Mouse (Mus musculus): ENCODE data around the gene Gm20388. TPM values are rescaled to one million over a fixed set of nuclear protein-coding genes. Genes with fewer than 3 reads are reported as not detected.

Gm20388 gene
- polyA plus RNA-seq, 1 experiment from 2014 or later = 2.5 TPM

DNA sequence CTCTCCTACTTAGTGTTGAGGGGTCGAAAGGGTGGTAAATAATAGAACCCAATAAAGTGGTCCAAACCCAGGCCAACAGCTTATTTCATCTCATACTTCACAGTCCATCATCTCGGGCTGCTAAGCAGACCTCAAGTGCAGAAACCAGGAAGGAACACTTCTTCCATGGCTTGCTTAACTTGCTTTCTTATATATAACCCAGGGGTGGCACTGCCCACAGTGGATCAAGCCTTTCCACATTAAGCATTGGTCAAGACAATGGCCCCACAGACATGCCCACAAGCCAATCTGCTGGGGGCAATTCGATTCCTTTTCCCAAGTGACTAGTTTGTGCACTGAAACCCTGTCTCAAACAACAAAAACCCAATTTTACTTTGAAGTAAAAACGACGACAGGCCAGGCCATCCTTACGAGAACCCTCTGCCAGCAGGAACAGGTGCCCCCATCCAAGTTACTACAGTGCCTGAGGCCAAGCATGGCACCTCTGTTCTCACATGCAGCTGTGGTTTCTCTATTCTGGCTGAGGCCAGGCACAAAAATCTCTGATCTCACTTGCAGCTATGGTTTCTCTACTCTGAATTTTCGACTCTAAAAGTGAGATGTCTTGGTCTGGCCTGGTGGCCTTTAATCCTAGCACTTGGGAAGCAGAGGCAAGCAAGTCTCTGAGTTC lies 3007.9 kb downstream of the Gm20388 start:
- WGBS = 84% methylated on average over 7 of the region's 7 CpGs
- H3K4me1 ChIP-seq = peaks cover 34% of the 10 kb centered on the region

DNA sequence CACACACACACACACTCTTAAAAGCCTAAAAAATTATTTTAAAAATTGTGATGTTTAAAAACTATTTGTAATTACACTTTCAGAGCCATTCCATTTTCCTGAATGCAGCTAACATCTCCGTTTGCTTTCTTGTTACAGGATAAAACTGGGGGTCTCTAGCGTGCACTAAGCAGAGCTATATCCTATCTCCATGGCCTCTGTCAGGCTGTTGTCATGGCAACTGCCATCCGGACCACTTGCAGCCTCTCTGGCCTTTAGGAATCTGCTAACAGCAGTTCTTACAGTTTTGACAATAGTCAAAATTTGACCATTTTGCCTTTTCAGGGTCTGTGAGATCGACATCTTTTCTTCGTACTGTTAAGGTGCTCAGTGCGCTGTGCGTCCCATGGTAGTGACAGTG lies 3010.2 kb downstream of the Gm20388 start:
- H3K4me1 ChIP-seq = peaks cover 41% of the 10 kb centered on the region
- H3K36me3 ChIP-seq = peaks cover 8% of the 10 kb centered on the region
- H3K27me3 ChIP-seq (ENCODE audit: low read depth, poor library complexity, severe bottlenecking) = no peaks in the 10 kb centered on the region
- 92% methylated on average over 7 of the region's 7 CpGs for WGBS
- H3K9me3 ChIP-seq (replicated peaks) = no peaks in the 10 kb centered on the region
- H3K4me3 ChIP-seq = no peak overlapping the region
- H3K27ac ChIP-seq = no peak overlapping the region
- no peak for DNase-seq (ENCODE audit: low spot score)

More for the DNA sequence above, 3007.9 kb downstream of the Gm20388 start:
- Histone ChIP-seq H3K4me3 (no peak overlapping the region), H3K27ac (peak overlapping the region; percentile 26; the same call in 1 of the 2 replicates), H3K36me3 (peaks cover 32% of the 10 kb centered on the region), H3K9me3 (replicated peaks) (no peaks in the 10 kb centered on the region), H3K27me3 (ENCODE audit: low read depth, poor library complexity, severe bottlenecking) (no peaks in the 10 kb centered on the region)
- DNase-seq (ENCODE audit: low spot score) = no peak

DNA sequence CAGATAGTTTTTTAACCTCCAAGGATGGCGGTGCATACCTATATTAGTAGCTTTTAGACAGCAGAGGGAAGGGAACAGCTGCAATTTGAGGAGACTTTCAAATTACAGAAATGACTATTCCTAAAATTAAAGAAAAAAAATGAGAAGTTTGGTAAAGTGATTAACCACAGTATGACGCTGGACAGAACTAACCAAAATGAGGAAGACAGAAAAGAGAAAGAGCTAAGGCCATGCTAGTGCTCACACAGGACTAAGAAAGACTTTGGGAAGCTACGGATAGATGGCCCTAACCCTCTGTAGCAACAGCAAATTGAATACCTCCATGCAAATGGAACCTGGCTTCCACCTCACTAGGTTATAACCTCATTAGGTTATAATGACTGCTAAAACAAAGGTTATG lies 3012.3 kb downstream of the Gm20388 start:
- Histone ChIP-seq H3K9me3 (replicated peaks) (no peaks in the 10 kb centered on the region), H3K4me3 (no peak overlapping the region), H3K4me1 (peaks cover 33% of the 10 kb centered on the region), H3K36me3 (peaks cover 16% of the 10 kb centered on the region), H3K27me3 (ENCODE audit: low read depth, poor library complexity, severe bottlenecking) (no peaks in the 10 kb centered on the region), H3K27ac (no peak overlapping the region)
- WGBS = 87% methylated on average over 3 of the region's 3 CpGs
- DNase-seq (ENCODE audit: low spot score) = no peak

DNA sequence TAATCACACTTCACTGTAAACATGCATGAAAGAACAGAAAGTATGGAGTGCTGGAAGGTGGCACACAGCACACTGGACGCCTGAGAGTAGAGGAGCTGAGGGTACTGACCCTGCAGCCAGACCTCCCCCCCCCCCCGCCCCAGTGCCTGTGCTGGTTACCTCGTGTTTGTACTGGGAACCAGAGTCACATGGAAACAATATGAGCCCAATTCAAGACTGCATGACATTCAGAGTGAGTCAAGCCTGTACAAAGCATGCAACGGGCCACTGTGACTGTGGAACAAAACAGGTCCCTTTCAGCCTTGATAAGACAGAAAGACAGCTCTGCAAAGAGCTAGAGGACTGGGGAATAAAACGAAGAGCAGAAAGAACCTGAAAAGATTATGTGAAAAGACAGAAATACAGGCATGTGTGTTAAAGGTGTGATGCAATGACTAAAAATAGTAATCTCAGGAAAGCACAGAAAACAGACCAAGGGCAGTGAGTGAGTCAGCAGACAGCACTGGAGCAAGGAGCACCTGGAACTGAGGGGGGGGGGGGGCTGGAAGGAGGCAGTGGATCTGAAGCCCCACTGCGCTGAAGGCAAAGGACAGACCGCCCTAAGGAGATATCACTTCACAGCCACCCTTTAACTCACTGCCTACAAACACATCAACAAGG lies 3012.9 kb downstream of the Gm20388 start:
- Histone ChIP-seq H3K4me3 (no peak overlapping the region), H3K36me3 (peaks cover 17% of the 10 kb centered on the region), H3K9me3 (replicated peaks) (no peaks in the 10 kb centered on the region), H3K4me1 (peaks cover 27% of the 10 kb centered on the region), H3K27ac (no peak overlapping the region), H3K27me3 (ENCODE audit: low read depth, poor library complexity, severe bottlenecking) (no peaks in the 10 kb centered on the region)
- no peak for DNase-seq (ENCODE audit: low spot score)
- 73% methylated on average over 7 of the region's 7 CpGs for WGBS

DNA sequence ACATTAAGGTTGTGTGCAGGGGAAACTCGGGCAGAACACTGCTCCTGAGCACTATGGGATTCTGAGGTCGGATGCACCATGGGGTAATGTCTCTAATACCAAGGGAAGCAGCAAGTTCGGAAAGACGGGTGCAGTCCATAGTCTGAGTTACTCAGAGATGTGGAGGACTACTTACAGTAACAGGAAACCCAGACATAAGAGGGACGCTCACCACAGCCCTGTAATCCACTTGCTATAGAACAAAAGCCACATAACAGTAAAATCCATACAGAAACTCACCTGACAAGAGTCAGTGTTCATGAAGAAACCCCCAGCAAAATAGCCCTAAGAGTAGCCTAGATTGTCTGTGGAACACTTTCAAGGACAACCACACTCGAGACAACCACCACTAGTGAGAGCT lies 3013.4 kb downstream of the Gm20388 start:
- Histone ChIP-seq H3K4me1 (peaks cover 21% of the 10 kb centered on the region), H3K9me3 (replicated peaks) (no peaks in the 10 kb centered on the region), H3K4me3 (no peak overlapping the region), H3K36me3 (peaks cover 17% of the 10 kb centered on the region), H3K27ac (no peak overlapping the region), H3K27me3 (ENCODE audit: low read depth, poor library complexity, severe bottlenecking) (no peaks in the 10 kb centered on the region)
- 80% methylated on average over 6 of the region's 6 CpGs for WGBS
- no peak for DNase-seq (ENCODE audit: low spot score)

DNA sequence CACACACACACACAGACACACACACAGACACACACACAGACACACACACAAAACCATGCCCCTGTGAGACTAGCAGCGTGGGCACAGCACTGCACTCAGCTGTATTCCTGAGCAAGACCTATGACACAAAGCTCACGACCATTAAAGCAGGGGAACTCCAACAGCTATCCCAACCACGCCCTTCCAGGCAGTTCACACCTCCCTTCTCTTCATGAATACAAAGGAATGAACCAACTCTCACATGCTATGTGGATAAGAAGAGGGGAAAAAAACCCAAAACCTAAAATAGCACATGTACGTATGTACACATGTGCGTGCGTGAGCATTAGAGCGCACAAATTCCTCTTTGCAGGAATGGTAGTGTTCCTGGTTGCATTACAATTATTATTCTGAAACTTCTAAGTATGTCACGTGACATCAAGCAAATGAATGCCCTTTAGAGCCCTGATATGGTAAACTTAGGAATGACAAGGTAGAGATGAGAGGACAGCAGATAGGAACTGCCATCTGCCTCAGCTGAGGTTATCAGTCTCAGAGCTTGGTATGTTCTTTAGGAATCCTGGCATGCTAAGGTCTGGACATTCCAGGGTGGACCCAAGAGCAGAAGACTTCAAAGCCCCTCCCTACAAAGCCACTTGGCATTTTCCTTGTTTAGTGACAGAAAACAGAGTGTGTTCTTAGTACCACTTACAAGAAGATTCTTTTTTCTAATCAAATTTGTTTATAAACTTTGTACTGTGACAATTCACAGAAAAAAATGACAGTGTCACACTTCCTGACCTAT lies 3015.5 kb downstream of the Gm20388 start:
- no peaks in the 10 kb centered on the region for H3K27me3 ChIP-seq (ENCODE audit: low read depth, poor library complexity, severe bottlenecking)
- DNase-seq (ENCODE audit: low spot score) = peak; percentile 22
- no peak overlapping the region for H3K27ac ChIP-seq
- peaks cover 12% of the 10 kb centered on the region; the same call in 1 of the 2 replicates for H3K36me3 ChIP-seq
- no peaks in the 10 kb centered on the region for H3K9me3 ChIP-seq (replicated peaks)
- WGBS = 87% methylated on average over 8 of the region's 8 CpGs
- no peak overlapping the region for H3K4me3 ChIP-seq
- H3K4me1 ChIP-seq = peaks cover 17% of the 10 kb centered on the region

DNA sequence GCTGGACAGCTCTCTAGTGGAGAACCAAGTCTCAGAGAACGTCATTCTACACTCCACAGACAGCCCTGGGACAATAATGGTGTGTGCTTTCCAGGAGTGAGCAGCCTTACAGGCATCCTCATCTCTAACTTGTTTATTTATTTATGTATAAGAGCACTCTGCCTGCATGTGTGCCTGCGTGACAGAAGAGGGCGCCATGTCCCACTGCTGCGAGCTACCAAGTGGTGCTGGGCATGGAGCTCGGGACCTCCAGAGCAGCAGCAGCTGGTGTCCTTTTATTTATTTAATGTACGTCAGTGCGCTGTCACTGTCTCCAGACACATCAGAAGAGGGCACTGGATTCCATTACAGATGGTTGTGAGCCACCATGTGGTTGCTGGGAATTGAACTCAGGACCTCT lies 3016.1 kb downstream of the Gm20388 start:
- H3K4me1 ChIP-seq = peaks cover 19% of the 10 kb centered on the region
- 83% methylated on average over 7 of the region's 7 CpGs for WGBS
- no peak overlapping the region for H3K4me3 ChIP-seq
- no peaks in the 10 kb centered on the region for H3K27me3 ChIP-seq (ENCODE audit: low read depth, poor library complexity, severe bottlenecking)
- H3K9me3 ChIP-seq (replicated peaks) = no peaks in the 10 kb centered on the region
- no peak overlapping the region for H3K27ac ChIP-seq
- H3K36me3 ChIP-seq = peaks cover 12% of the 10 kb centered on the region; the same call in 1 of the 2 replicates
- DNase-seq (ENCODE audit: low spot score) = peak; percentile 26

DNA sequence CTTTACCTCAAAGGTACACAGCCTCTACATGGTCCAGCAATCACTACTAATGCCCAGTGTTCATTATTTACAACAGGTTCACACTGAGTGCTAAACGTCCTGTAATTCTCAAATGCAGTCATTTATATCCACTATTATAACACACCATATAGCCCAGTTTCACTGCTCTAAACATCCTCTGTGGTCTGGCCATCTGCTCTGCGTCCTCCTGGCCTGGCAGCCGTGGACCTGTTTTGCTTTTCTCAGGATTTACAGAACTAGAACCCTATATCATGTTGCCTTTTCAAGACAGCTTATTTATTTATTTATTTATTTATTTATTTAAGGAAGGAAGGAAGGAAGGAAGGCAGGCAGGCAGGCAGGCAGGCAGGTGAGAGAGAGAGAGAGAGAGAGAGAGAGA lies 3017.2 kb downstream of the Gm20388 start:
- peaks cover 12% of the 10 kb centered on the region; the same call in 1 of the 2 replicates for H3K36me3 ChIP-seq
- H3K27ac ChIP-seq = no peak overlapping the region
- no peaks in the 10 kb centered on the region for H3K27me3 ChIP-seq (ENCODE audit: low read depth, poor library complexity, severe bottlenecking)
- 82% methylated on average over 3 of the region's 3 CpGs for WGBS
- no peak overlapping the region for H3K4me3 ChIP-seq
- no peak for DNase-seq (ENCODE audit: low spot score)
- peaks cover 18% of the 10 kb centered on the region for H3K4me1 ChIP-seq
- no peaks in the 10 kb centered on the region for H3K9me3 ChIP-seq (replicated peaks)

DNA sequence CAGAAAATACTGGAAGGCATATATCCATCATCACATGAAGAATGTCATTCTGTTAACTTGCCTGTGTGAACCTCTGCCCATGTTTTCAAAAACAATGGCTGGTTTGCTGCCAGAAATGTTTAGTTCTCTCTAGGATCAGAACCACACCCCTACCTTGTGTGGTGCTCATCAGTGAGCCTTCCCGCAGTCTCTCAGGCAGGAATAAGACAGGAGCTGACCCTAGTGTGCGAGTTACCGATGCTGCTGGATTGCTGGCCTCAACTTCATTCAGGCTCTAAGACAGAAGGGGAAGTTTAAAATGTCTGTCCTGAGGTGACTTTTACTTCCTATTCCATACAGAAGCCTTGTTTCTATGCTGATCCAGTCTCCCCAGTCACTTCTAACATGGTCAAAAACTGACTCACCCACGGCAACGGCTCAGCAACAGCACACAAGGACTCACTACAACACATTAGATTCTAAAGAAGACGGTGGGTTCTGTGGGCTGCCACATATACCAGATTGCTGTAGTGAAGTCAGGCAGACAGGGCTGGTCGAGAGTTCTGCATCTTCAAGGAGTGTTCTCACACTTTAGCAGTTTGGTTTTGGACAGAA lies 3018.1 kb downstream of the Gm20388 start:
- no peak for DNase-seq (ENCODE audit: low spot score)
- H3K36me3 ChIP-seq = peaks cover 12% of the 10 kb centered on the region; the same call in 1 of the 2 replicates
- H3K4me1 ChIP-seq = peaks cover 9% of the 10 kb centered on the region
- H3K4me3 ChIP-seq = no peak overlapping the region
- 93% methylated on average over 7 of the region's 7 CpGs for WGBS
- no peak overlapping the region for H3K27ac ChIP-seq
- H3K27me3 ChIP-seq (ENCODE audit: low read depth, poor library complexity, severe bottlenecking) = no peaks in the 10 kb centered on the region
- no peaks in the 10 kb centered on the region for H3K9me3 ChIP-seq (replicated peaks)

DNA sequence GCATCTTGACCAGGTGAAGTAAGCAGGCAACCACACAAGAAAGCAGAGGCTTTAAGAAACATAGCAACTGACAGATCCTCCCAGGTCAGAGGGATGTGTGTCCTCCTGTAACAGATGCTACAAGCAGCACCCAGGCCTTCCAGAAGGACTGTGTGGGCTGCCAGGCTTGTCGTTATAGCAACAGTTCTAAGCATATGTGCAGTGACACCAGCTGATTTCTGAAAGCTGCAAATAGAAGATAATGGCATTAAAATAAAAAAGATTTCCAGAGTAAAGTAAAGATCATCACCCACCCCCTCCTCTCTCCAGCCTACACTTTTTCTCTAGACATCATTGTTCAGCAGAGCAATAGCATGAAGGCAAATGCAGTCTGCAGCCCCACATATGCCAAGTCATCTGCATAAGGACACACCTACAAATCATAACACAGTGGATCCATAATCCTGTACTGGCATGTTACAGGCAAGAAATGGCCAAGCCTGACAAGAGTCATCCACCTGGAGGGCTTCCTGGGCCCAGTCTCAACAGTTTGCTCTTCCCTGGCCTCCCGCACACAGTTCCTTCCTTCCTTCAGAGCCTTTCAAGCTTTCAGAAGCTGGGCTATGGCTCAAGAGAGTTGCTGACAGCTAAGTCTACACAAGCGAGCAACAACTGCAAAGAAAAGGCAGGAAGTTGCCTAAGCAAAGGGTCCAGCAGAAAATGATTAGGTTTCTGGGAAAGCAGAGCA lies 3021.4 kb downstream of the Gm20388 start:
- H3K27me3 ChIP-seq (ENCODE audit: low read depth, poor library complexity, severe bottlenecking) = no peaks in the 10 kb centered on the region
- peaks cover 3% of the 10 kb centered on the region; the same call in 1 of the 2 replicates for H3K4me1 ChIP-seq
- no peak overlapping the region for H3K27ac ChIP-seq
- H3K9me3 ChIP-seq (replicated peaks) = no peaks in the 10 kb centered on the region
- no peak for DNase-seq (ENCODE audit: low spot score)
- H3K36me3 ChIP-seq = peaks cover 9% of the 10 kb centered on the region; the same call in 1 of the 2 replicates
- H3K4me3 ChIP-seq = no peak overlapping the region
- WGBS = 85% methylated on average over 3 of the region's 3 CpGs

DNA sequence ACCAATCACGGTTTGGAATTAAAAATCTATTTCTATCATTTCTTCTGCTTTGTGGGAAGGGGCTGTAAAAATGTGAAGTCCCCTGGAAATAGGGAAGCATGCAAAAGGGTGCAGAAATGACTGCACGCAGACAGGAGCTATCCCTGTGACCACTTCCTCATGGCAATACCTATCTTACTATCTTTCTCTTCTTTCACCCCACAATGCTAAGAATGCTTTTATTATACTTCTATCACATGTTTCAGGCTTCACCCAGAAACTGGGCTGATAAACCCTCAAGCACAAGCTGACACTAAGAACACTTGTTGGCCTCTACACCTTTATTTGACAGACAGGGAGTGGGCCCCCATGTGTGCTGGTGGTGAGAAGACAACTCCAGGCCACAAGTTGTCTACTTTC lies 3021.9 kb downstream of the Gm20388 start:
- H3K27ac ChIP-seq = no peak overlapping the region
- peaks cover 6% of the 10 kb centered on the region; the same call in 1 of the 2 replicates for H3K4me1 ChIP-seq
- whole genome bisulfite sequencing = 92% methylated on average over 2 of the region's 2 CpGs
- H3K27me3 ChIP-seq (ENCODE audit: low read depth, poor library complexity, severe bottlenecking) = no peaks in the 10 kb centered on the region
- H3K4me3 ChIP-seq = no peak overlapping the region
- no peak for DNase-seq (ENCODE audit: low spot score)
- H3K36me3 ChIP-seq = 0 out of 2 replicates have a peak, but pooled peaks cover 3% of the 10 kb centered on the region
- no peaks in the 10 kb centered on the region for H3K9me3 ChIP-seq (replicated peaks)

DNA sequence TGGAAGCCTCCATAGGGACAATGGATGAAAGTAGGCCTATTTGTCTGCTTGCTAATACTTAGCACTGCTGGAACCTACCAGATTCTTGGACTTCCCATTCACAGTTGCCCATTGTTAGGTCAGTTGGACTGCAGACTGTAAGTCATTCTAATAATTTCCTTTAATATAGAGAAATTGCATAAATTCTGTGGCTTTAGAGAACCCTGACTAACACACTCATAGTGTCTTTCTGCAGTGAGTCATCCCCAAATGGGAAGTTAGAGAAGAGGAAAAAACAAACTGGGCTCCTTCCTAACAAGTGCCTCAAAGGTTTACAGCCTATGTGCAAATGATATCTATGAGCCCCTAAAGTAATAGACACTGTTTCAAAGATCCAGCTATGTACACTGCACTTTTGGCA lies 3023.3 kb downstream of the Gm20388 start:
- no peaks in the 10 kb centered on the region for H3K27me3 ChIP-seq (ENCODE audit: low read depth, poor library complexity, severe bottlenecking)
- peaks cover 20% of the 10 kb centered on the region for H3K4me1 ChIP-seq
- no peak for DNase-seq (ENCODE audit: low spot score)
- H3K9me3 ChIP-seq (replicated peaks) = no peaks in the 10 kb centered on the region
- H3K4me3 ChIP-seq = no peak overlapping the region
- no peaks in the 10 kb centered on the region for H3K36me3 ChIP-seq
- H3K27ac ChIP-seq = no peak overlapping the region
